Mouse (Mus musculus) hindbrain, embryonic 14.5 days (tissue): Measurements from ENCODE around the gene Crtap. TPM values are rescaled to one million over a fixed set of nuclear protein-coding genes. Genes with fewer than 3 reads are reported as not detected.

Experiments
- ATAC-seq: fragments of 200-750 bp; cut with Nextera tagmentation; 2 replicates; pipeline ENCODE4 v1.8.0; 2017; ENCODE audit warnings: moderate number of reproducible peaks, mild to moderate bottlenecking, moderate TSS enrichment, moderate library complexity; ENCODE audit not compliant: low FRiP score
- DNase-seq: peaks from one replicate; pipeline ENCODE4 v3.0.0-alpha.2; 2015; ENCODE audit warnings: low spot score
- H3K27ac ChIP-seq: fragments of 300-500 bp; sonication (generic); 2 replicates; pipeline ENCODE4 v1.5.1; 2014; ENCODE audit warnings: mild to moderate bottlenecking, moderate library complexity
- H3K27me3 ChIP-seq: fragments of 300-500 bp; sonication (generic); 2 replicates; pipeline ENCODE4 v1.6.1; 2014; ENCODE audit warnings: mild to moderate bottlenecking, low read length, mixed read lengths; ENCODE audit not compliant: control insufficient read depth, insufficient read depth
- H3K36me3 ChIP-seq: fragments of 300-500 bp; sonication (generic); replicated peaks from 2 replicates; pipeline ENCODE4 v1.6.1; 2014; ENCODE audit not compliant: control insufficient read depth, insufficient read depth
- H3K4me1 ChIP-seq: fragments of 300-500 bp; sonication (generic); replicated peaks from 2 replicates; pipeline ENCODE4 v1.6.1; 2014; ENCODE audit warnings: antibody characterized with exemption, low read length, mixed read lengths; ENCODE audit not compliant: control insufficient read depth, insufficient read depth
- H3K4me2 ChIP-seq: fragments of 300-500 bp; sonication (generic); replicated peaks from 2 replicates; pipeline ENCODE4 v1.6.1; 2014; ENCODE audit warnings: mild to moderate bottlenecking, moderate library complexity
- H3K4me3 ChIP-seq: fragments of 300-500 bp; sonication (generic); replicated peaks from 2 replicates; pipeline ENCODE4 v1.5.1; 2014; ENCODE audit warnings: mild to moderate bottlenecking, low read length
- H3K9ac ChIP-seq: fragments of 300-500 bp; sonication (generic); 2 replicates; pipeline ENCODE4 v1.6.1; 2014
- H3K9me3 ChIP-seq: fragments of 300-500 bp; sonication (generic); 2 replicates; pipeline ENCODE4 v1.6.1; 2016; ENCODE audit warnings: low read length; ENCODE audit not compliant: control insufficient read depth
- WGBS: fragments of 180-500 bp; shearing (Covaris S2); extraction: QIAGEN DNeasy Blood & Tissue Kit; methylation state at CpG from one replicate; pipeline ENCODE4 v1.1.7; 2014; 5-methylcytosine and 5-hydroxymethylcytosine counted together
- polyA plus RNA-seq: library from polyadenylated mRNA; unstranded; fragments of >200 nt; fragmentation: Nextera tagmentation; extraction: Ambion mirVana; gene quantifications from 2 replicates; pipeline ENCODE4 v1.2.1, GENCODE M21; 2014

Gene Crtap
- polyA plus RNA-seq, 1 experiment from 2014 or later: 31.6 TPM

- no peaks in the 10 kb centered on the region for H3K4me1 ChIP-seq
- 94% methylated on average over 6 of the region's 7 CpGs for WGBS
- no peak overlapping the region for H3K4me3 ChIP-seq
- H3K9me3 ChIP-seq: no peaks in the 10 kb centered on the region
- no peak overlapping the region for H3K9ac ChIP-seq
- H3K27me3 ChIP-seq: no peaks in the 10 kb centered on the region
- no peak overlapping the region for H3K27ac ChIP-seq
- DNase-seq (peak; percentile 29), ATAC-seq (no peak)
- no peak overlapping the region for H3K4me2 ChIP-seq
- peaks cover 3% of the 10 kb centered on the region for H3K36me3 ChIP-seq
Observed at GRCm38 (mm10) chr9:114418187-114418586, 27.7 kb upstream of the Crtap start.

- ATAC-seq: no peak
- no peak overlapping the region for H3K4me3 ChIP-seq
- H3K4me2 ChIP-seq: no peak overlapping the region
- H3K36me3 ChIP-seq: no peaks in the 10 kb centered on the region; the same call in none of the 2 replicates
- 93% methylated on average over 21 of the region's 21 CpGs for WGBS
- H3K27me3 ChIP-seq: no peaks in the 10 kb centered on the region
- H3K9ac ChIP-seq: no peak overlapping the region
- H3K4me1 ChIP-seq: no peaks in the 10 kb centered on the region
- no peak overlapping the region for H3K27ac ChIP-seq
- no peaks in the 10 kb centered on the region for H3K9me3 ChIP-seq
- no peak for DNase-seq
Observed at GRCm38 (mm10) chr9:114416646-114417517, 26.4 kb upstream of the Crtap start.

GRCm38 (mm10) chr9:114415701-114416100 is 25.2 kb upstream of the Crtap start:
- Histone ChIP-seq H3K27me3 (no peaks in the 10 kb centered on the region), H3K9me3 (0 out of 2 replicates have a peak, but pooled peaks cover 4% of the 10 kb centered on the region), H3K9ac (no peak overlapping the region), H3K4me1 (no peaks in the 10 kb centered on the region), H3K27ac (no peak overlapping the region), H3K4me3 (no peak overlapping the region), H3K36me3 (no peaks in the 10 kb centered on the region; the same call in none of the 2 replicates), H3K4me2 (no peak overlapping the region)
- peak; percentile 80 for DNase-seq
- ATAC-seq: no peak
- WGBS: 27% methylated on average over 11 of the region's 11 CpGs

GRCm38 (mm10) chr9:114413866-114414265 is 23.4 kb upstream of the Crtap start:
- 90% methylated on average over 12 of the region's 12 CpGs for WGBS
- Histone ChIP-seq H3K27me3 (no peaks in the 10 kb centered on the region), H3K4me3 (no peak overlapping the region), H3K27ac (no peak overlapping the region), H3K36me3 (peaks cover 11% of the 10 kb centered on the region; the same call in 1 of the 2 replicates), H3K9me3 (0 out of 2 replicates have a peak, but pooled peaks cover 4% of the 10 kb centered on the region), H3K9ac (no peak overlapping the region), H3K4me2 (no peak overlapping the region), H3K4me1 (no peaks in the 10 kb centered on the region)
- no peak for DNase-seq
- no peak for ATAC-seq

GRCm38 (mm10) chr9:114412406-114412805 is 21.9 kb upstream of the Crtap start:
- Histone ChIP-seq H3K36me3 (peaks cover 17% of the 10 kb centered on the region; the same call in 1 of the 2 replicates), H3K27me3 (no peaks in the 10 kb centered on the region), H3K9ac (no peak overlapping the region), H3K27ac (no peak overlapping the region), H3K4me1 (no peaks in the 10 kb centered on the region), H3K4me2 (no peak overlapping the region), H3K4me3 (no peak overlapping the region), H3K9me3 (0 out of 2 replicates have a peak, but pooled peaks cover 4% of the 10 kb centered on the region)
- ATAC-seq (no peak), DNase-seq (no peak)
- 98% methylated on average over 9 of the region's 9 CpGs for WGBS

GRCm38 (mm10) chr9:114411295-114411694 is 20.8 kb upstream of the Crtap start:
- H3K27ac ChIP-seq: no peak overlapping the region
- no peaks in the 10 kb centered on the region for H3K27me3 ChIP-seq
- no peak overlapping the region for H3K4me2 ChIP-seq
- ATAC-seq: no peak
- H3K4me3 ChIP-seq: no peak overlapping the region
- H3K4me1 ChIP-seq: no peaks in the 10 kb centered on the region
- H3K9ac ChIP-seq: no peak overlapping the region
- DNase-seq: no peak
- H3K36me3 ChIP-seq: peaks cover 17% of the 10 kb centered on the region; the same call in 1 of the 2 replicates
- WGBS: 96% methylated on average over 5 of the region's 5 CpGs
- 0 out of 2 replicates have a peak, but pooled peaks cover 4% of the 10 kb centered on the region for H3K9me3 ChIP-seq

- Histone ChIP-seq H3K9ac (no peak overlapping the region), H3K27ac (no peak overlapping the region), H3K36me3 (peaks cover 24% of the 10 kb centered on the region), H3K27me3 (no peaks in the 10 kb centered on the region), H3K4me3 (no peak overlapping the region), H3K4me2 (no peak overlapping the region), H3K4me1 (no peaks in the 10 kb centered on the region), H3K9me3 (0 out of 2 replicates have a peak, but pooled peaks cover 4% of the 10 kb centered on the region)
- DNase-seq (no peak), ATAC-seq (no peak)
- WGBS: 96% methylated on average over 11 of the region's 11 CpGs
Observed at GRCm38 (mm10) chr9:114410313-114410862, 19.9 kb upstream of the Crtap start.

GRCm38 (mm10) chr9:114407676-114408075 is 17.2 kb upstream of the Crtap start:
- Histone ChIP-seq H3K27ac (no peak overlapping the region), H3K4me3 (no peak overlapping the region), H3K9me3 (0 out of 2 replicates have a peak, but pooled peaks cover 4% of the 10 kb centered on the region), H3K9ac (no peak overlapping the region), H3K4me1 (no peaks in the 10 kb centered on the region), H3K4me2 (no peak overlapping the region), H3K27me3 (no peaks in the 10 kb centered on the region), H3K36me3 (peaks cover 35% of the 10 kb centered on the region)
- DNase-seq (no peak), ATAC-seq (no peak)
- 83% methylated on average over 2 of the region's 2 CpGs for WGBS

GRCm38 (mm10) chr9:114401685-114402080 is 11.2 kb upstream of the Crtap start:
- Histone ChIP-seq H3K27me3 (no peaks in the 10 kb centered on the region), H3K4me3 (peak overlapping the region; percentile 73), H3K4me1 (peaks cover 12% of the 10 kb centered on the region; the same call in 1 of the 2 replicates), H3K9ac (peak overlapping the region; percentile 75), H3K27ac (peak overlapping the region; percentile 84), H3K9me3 (no peaks in the 10 kb centered on the region), H3K4me2 (peak overlapping the region; percentile 74), H3K36me3 (peaks cover 17% of the 10 kb centered on the region)
- WGBS: 5% methylated on average over 16 of the region's 16 CpGs
- ATAC-seq (no peak), DNase-seq (peak; percentile 54)
